Mouse (Mus musculus) intestine, postnatal 0 days (tissue): ENCODE data around the gene Col12a1. TPM values are rescaled to one million over a fixed set of nuclear protein-coding genes. Genes with fewer than 3 reads are reported as not detected.
A peak's percentile ranks its signal among the peaks of the same experiment; 100 is the strongest.
"Not testable (repeated sequence)": the region's sequence is repeated elsewhere in the genome, so short reads cannot be mapped to it uniquely, and the experiment has no call there.

ENCODE experiments used
- ATAC-seq: fragments of 200-750 bp; cut with Nextera tagmentation; 2 replicates; pipeline ENCODE4 v1.8.0; 2017; ENCODE audit warnings: mild to moderate bottlenecking, moderate TSS enrichment, moderate library complexity
- H3K27ac ChIP-seq: fragments of 300-500 bp; sonication (generic); 2 replicates; pipeline ENCODE4 v1.5.1; 2014; ENCODE audit warnings: mild to moderate bottlenecking, low read depth, low read length, moderate library complexity
- H3K27me3 ChIP-seq: fragments of 300-500 bp; sonication (generic); replicated peaks from 2 replicates; pipeline ENCODE4 v1.6.1; 2014; ENCODE audit warnings: low read length, mixed read lengths; ENCODE audit not compliant: control insufficient read depth, insufficient read depth
- H3K36me3 ChIP-seq: fragments of 300-500 bp; sonication (generic); 2 replicates; pipeline ENCODE4 v1.6.1; 2014; ENCODE audit warnings: mild to moderate bottlenecking, moderate library complexity; ENCODE audit not compliant: control insufficient read depth, insufficient read depth
- H3K4me1 ChIP-seq: fragments of 300-500 bp; sonication (generic); replicated peaks from 2 replicates; pipeline ENCODE4 v1.6.1; 2014; ENCODE audit warnings: antibody characterized with exemption, low read length, mixed read lengths; ENCODE audit not compliant: control insufficient read depth, insufficient read depth
- H3K4me2 ChIP-seq: fragments of 300-500 bp; sonication (generic); replicated peaks from 2 replicates; pipeline ENCODE4 v1.6.1; 2014; ENCODE audit warnings: low read depth, mild to moderate bottlenecking, moderate library complexity
- H3K4me3 ChIP-seq: fragments of 300-500 bp; sonication (generic); 2 replicates; pipeline ENCODE4 v1.5.1; 2014; ENCODE audit warnings: low read depth, low read length
- H3K9ac ChIP-seq: fragments of 300-500 bp; sonication (generic); 2 replicates; pipeline ENCODE4 v1.6.1; 2014; ENCODE audit warnings: mild to moderate bottlenecking, low read depth, low read length
- H3K9me3 ChIP-seq: fragments of 300-500 bp; sonication (generic); 2 replicates; pipeline ENCODE4 v1.6.1; 2016; ENCODE audit warnings: mixed run types; ENCODE audit not compliant: control insufficient read depth
- CTCF ChIP-seq: sonication (generic); IDR thresholded peaks from 2 replicates; pipeline ENCODE4 v1.5.1; 2016; ENCODE audit warnings: low read depth, mild to moderate bottlenecking, control low read depth, antibody characterized with exemption, moderate library complexity
- WGBS: fragments of 180-500 bp; shearing (Covaris S2); extraction: QIAGEN DNeasy Blood & Tissue Kit; methylation state at CpG from one replicate; pipeline ENCODE4 v1.1.7; 2014; 5-methylcytosine and 5-hydroxymethylcytosine counted together
- polyA plus RNA-seq: library from polyadenylated mRNA; unstranded; fragments of >200 nt; fragmentation: Nextera tagmentation; extraction: Ambion mirVana; gene quantifications from 2 replicates; pipeline ENCODE4 v1.2.1, GENCODE M21; 2015

Col12a1 gene
- polyA plus RNA-seq, 1 experiment from 2014 or later = 17.0 TPM

- H3K4me1 ChIP-seq = no peaks in the 10 kb centered on the region
- H3K27me3 ChIP-seq = peaks cover 24% of the 10 kb centered on the region; the same call in 1 of the 2 replicates
- peak; percentile 29 for TF ChIP-seq CTCF
- 17% methylated on average over 16 of the region's 16 CpGs for WGBS
- H3K9ac ChIP-seq = no peak overlapping the region
- no peak for ATAC-seq
- H3K36me3 ChIP-seq = no peaks in the 10 kb centered on the region
- no peak overlapping the region for H3K27ac ChIP-seq
- peak overlapping the region; percentile 24 for H3K4me3 ChIP-seq
- no peaks in the 10 kb centered on the region for H3K9me3 ChIP-seq
- peak overlapping the region; percentile 58 for H3K4me2 ChIP-seq
These were observed 4.1 kb downstream of the Col12a1 start for GRCm38 (mm10) chr9:79714471-79715045.

GRCm38 (mm10) chr9:79689771-79690535 is 28.7 kb downstream of the Col12a1 start:
- Histone ChIP-seq H3K4me3 (no peak overlapping the region), H3K36me3 (no peaks in the 10 kb centered on the region), H3K27me3 (no peaks in the 10 kb centered on the region), H3K9me3 (no peaks in the 10 kb centered on the region), H3K4me1 (no peaks in the 10 kb centered on the region), H3K9ac (no peak overlapping the region), H3K4me2 (no peak overlapping the region), H3K27ac (no peak overlapping the region)
- ATAC-seq = no peak
- WGBS = 64% methylated on average over 11 of the region's 11 CpGs
- no peak for TF ChIP-seq CTCF

GRCm38 (mm10) chr9:79689342-79689741 is 29.3 kb downstream of the Col12a1 start:
- Histone ChIP-seq H3K36me3 (no peaks in the 10 kb centered on the region), H3K9me3 (no peaks in the 10 kb centered on the region), H3K4me3 (no peak overlapping the region), H3K4me2 (no peak overlapping the region), H3K27ac (no peak overlapping the region), H3K9ac (no peak overlapping the region), H3K27me3 (no peaks in the 10 kb centered on the region), H3K4me1 (no peaks in the 10 kb centered on the region)
- WGBS = 58% methylated on average over 7 of the region's 7 CpGs
- TF ChIP-seq CTCF = no peak
- no peak for ATAC-seq

GRCm38 (mm10) chr9:79687227-79687626 is 31.4 kb downstream of the Col12a1 start:
- H3K4me1 ChIP-seq = no peaks in the 10 kb centered on the region
- no peak overlapping the region for H3K4me3 ChIP-seq
- H3K9ac ChIP-seq = no peak overlapping the region
- H3K4me2 ChIP-seq = no peak overlapping the region
- WGBS = 70% methylated on average over 3 of the region's 3 CpGs
- H3K9me3 ChIP-seq = no peaks in the 10 kb centered on the region
- H3K36me3 ChIP-seq = no peaks in the 10 kb centered on the region
- H3K27me3 ChIP-seq = no peaks in the 10 kb centered on the region
- no peak for TF ChIP-seq CTCF
- no peak for ATAC-seq
- H3K27ac ChIP-seq = no peak overlapping the region

- H3K9me3 ChIP-seq = no peaks in the 10 kb centered on the region
These were observed 32.6 kb downstream of the Col12a1 start for GRCm38 (mm10) chr9:79686049-79686448.

GRCm38 (mm10) chr9:79680453-79681240 is 38.0 kb downstream of the Col12a1 start:
- WGBS = 65% methylated on average over 4 of the region's 4 CpGs
- Histone ChIP-seq H3K9ac (no peak overlapping the region), H3K27me3 (no peaks in the 10 kb centered on the region), H3K9me3 (no peaks in the 10 kb centered on the region), H3K27ac (no peak overlapping the region), H3K36me3 (no peaks in the 10 kb centered on the region), H3K4me3 (no peak overlapping the region), H3K4me2 (no peak overlapping the region), H3K4me1 (no peaks in the 10 kb centered on the region)
- peak; percentile 36; the same call in 1 of the 2 replicates for ATAC-seq
- no peak for TF ChIP-seq CTCF

More at GRCm38 (mm10) chr9:79686049-79686448, 32.6 kb downstream of the Col12a1 start:
- 56% methylated on average over 1 of the region's 1 CpGs for WGBS
- ATAC-seq = no peak
- Histone ChIP-seq H3K27ac (no peak overlapping the region), H3K4me1 (no peaks in the 10 kb centered on the region), H3K9ac (no peak overlapping the region), H3K36me3 (no peaks in the 10 kb centered on the region), H3K4me2 (no peak overlapping the region), H3K4me3 (no peak overlapping the region), H3K27me3 (no peaks in the 10 kb centered on the region)
- no peak for TF ChIP-seq CTCF

GRCm38 (mm10) chr9:79668806-79669205 is 49.8 kb downstream of the Col12a1 start:
- not testable (repeated sequence) for H3K9ac ChIP-seq, H3K27me3 ChIP-seq, H3K4me2 ChIP-seq, ATAC-seq, H3K27ac ChIP-seq, H3K36me3 ChIP-seq, H3K4me1 ChIP-seq, H3K4me3 ChIP-seq, H3K9me3 ChIP-seq
- WGBS = 71% methylated on average over 1 of the region's 1 CpGs
